Mouse (Mus musculus) midbrain, embryonic 13.5 days (tissue): ENCODE results near the gene Rars2. TPM values are rescaled to one million over a fixed set of nuclear protein-coding genes. Genes with fewer than 3 reads are reported as not detected.
A peak's percentile ranks its signal among the peaks of the same experiment; 100 is the strongest.

ENCODE experiments used
- ATAC-seq: fragments of 200-750 bp; cut with Nextera tagmentation; 2 replicates; pipeline ENCODE4 v1.8.0; 2017; ENCODE audit warnings: mild to moderate bottlenecking, moderate TSS enrichment, moderate library complexity
- H3K27ac ChIP-seq: fragments of 300-500 bp; sonication (generic); 2 replicates; pipeline ENCODE4 v1.5.1; 2015; ENCODE audit warnings: inconsistent platforms, mild to moderate bottlenecking, moderate library complexity
- H3K27me3 ChIP-seq: fragments of 300-500 bp; sonication (generic); 2 replicates; pipeline ENCODE4 v1.6.1; 2015; ENCODE audit warnings: mild to moderate bottlenecking, inconsistent platforms
- H3K36me3 ChIP-seq: fragments of 300-500 bp; sonication (generic); 2 replicates; pipeline ENCODE4 v1.6.1; 2015; ENCODE audit warnings: mild to moderate bottlenecking, inconsistent platforms
- H3K4me1 ChIP-seq: fragments of 300-500 bp; sonication (generic); replicated peaks from 2 replicates; pipeline ENCODE4 v1.6.1; 2015; ENCODE audit warnings: inconsistent platforms
- H3K4me2 ChIP-seq: fragments of 300-500 bp; sonication (generic); replicated peaks from 2 replicates; pipeline ENCODE4 v1.6.1; 2015; ENCODE audit warnings: moderate library complexity, mild to moderate bottlenecking, inconsistent platforms
- H3K4me3 ChIP-seq: fragments of 300-500 bp; sonication (generic); replicated peaks from 2 replicates; pipeline ENCODE4 v1.5.1; 2015; ENCODE audit warnings: mild to moderate bottlenecking, inconsistent platforms
- H3K9ac ChIP-seq: fragments of 300-500 bp; sonication (generic); replicated peaks from 2 replicates; pipeline ENCODE4 v1.6.1; 2015; ENCODE audit warnings: mild to moderate bottlenecking, inconsistent platforms
- H3K9me3 ChIP-seq: fragments of 300-500 bp; sonication (generic); 2 replicates; pipeline ENCODE4 v1.6.1; 2016; ENCODE audit warnings: mild to moderate bottlenecking, inconsistent platforms
- WGBS: fragments of 180-500 bp; shearing (Covaris S2); methylation state at CpG from one replicate; pipeline ENCODE4 v1.1.7; 2015; 5-methylcytosine and 5-hydroxymethylcytosine counted together
- polyA plus RNA-seq: library from polyadenylated mRNA; unstranded; fragments of >200 nt; fragmentation: Nextera tagmentation; extraction: Ambion mirVana; gene quantifications from 2 replicates; pipeline ENCODE4 v1.2.1, GENCODE M21; 2015

The Rars2 gene
- polyA plus RNA-seq, 1 experiment from 2014 or later = 66.3 TPM

DNA sequence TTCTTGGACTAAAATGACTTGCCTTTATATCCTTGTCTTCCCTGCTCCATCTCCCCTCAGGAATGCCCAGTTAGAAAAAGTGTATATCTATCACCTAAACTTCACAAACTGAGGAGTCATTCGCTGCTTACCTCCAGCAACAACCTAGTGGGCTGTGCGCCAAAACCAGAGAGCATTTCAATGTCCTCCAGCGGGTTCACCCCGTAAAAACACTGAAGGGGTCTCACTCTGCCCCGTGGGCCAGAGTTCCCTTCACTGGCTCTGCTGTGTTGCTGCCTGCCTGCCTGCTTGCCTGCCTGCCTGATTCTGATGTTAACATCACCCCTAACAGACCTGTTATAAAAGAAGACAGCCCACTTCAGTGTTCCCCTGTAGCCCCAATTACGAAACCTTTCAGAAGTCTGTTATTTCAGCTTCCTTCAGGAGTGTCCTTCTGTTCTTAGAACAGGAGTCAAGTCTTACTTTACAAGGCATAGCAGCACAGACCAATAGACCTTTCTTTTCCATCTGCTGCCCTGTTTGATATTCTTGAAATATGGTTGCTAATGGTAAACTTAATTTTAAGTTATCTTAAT, 1.1 kb upstream of the Rars2 start:
- H3K27ac ChIP-seq = no peak overlapping the region
- 78% methylated on average over 6 of the region's 6 CpGs for WGBS
- H3K4me3 ChIP-seq = peak overlapping the region; percentile 67
- no peaks in the 10 kb centered on the region for H3K9me3 ChIP-seq
- peaks cover 28% of the 10 kb centered on the region for H3K4me1 ChIP-seq
- H3K4me2 ChIP-seq = peak overlapping the region; percentile 82
- no peaks in the 10 kb centered on the region for H3K27me3 ChIP-seq
- peaks cover 11% of the 10 kb centered on the region for H3K36me3 ChIP-seq
- no peak for ATAC-seq
- H3K9ac ChIP-seq = peak overlapping the region; percentile 83

DNA sequence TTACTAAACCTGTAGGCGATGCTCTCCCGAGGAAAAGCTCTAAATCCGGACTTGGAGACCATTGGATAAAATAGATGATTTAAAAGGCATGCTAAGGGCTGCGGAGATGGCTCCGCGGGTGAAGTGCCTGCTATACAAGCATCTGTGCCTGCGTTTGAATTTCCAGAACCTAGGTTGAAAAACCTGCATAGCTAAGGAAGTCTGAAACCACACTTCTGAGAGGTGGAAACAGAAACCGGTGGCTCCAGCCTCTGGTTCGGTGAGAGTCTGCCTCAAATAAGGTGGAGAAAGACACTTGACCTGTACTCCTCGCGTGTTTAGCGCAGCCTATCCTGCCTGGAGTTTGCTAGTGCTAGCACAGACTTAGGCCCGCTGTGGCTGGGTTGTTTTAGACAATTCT, 546 bp downstream of the Rars2 start:
- Histone ChIP-seq H3K9me3 (no peaks in the 10 kb centered on the region), H3K36me3 (0 out of 2 replicates have a peak, but pooled peaks cover 3% of the 10 kb centered on the region), H3K4me3 (peak overlapping the region; percentile 67), H3K27ac (peak overlapping the region; percentile 84), H3K4me1 (peaks cover 28% of the 10 kb centered on the region), H3K9ac (peak overlapping the region; percentile 83), H3K27me3 (no peaks in the 10 kb centered on the region), H3K4me2 (peak overlapping the region; percentile 82)
- 0 out of 2 replicates have a peak, but pooled peaks have one; percentile 1 for ATAC-seq
- WGBS = 2% methylated on average over 13 of the region's 13 CpGs

DNA sequence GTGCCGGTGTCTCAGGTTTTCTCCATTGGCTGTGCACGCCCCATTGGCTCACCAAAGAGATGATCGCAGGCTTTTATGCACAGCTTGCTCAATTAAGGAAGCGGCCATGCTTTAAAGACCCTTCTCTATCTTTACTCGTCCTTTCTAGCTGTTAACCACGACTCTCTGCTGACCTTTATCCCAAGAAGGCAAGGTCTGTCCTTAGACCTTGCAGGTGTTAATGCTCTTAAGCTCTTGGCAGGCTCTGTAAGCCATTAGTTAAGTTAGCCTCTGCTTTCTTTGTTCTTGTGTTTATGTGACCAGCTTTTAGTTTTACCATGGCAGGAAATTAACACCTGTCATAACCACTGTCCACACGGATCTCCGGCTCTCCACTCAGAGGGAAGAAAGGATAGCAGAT, 1.4 kb downstream of the Rars2 start:
- no peak for ATAC-seq
- WGBS = 46% methylated on average over 8 of the region's 8 CpGs
- H3K27me3 ChIP-seq = no peaks in the 10 kb centered on the region
- peaks cover 28% of the 10 kb centered on the region for H3K4me1 ChIP-seq
- H3K9me3 ChIP-seq = no peaks in the 10 kb centered on the region
- H3K36me3 ChIP-seq = 0 out of 2 replicates have a peak, but pooled peaks cover 5% of the 10 kb centered on the region
- H3K4me2 ChIP-seq = peak overlapping the region; percentile 82
- no peak overlapping the region for H3K27ac ChIP-seq
- peak overlapping the region; percentile 83 for H3K9ac ChIP-seq
- H3K4me3 ChIP-seq = peak overlapping the region; percentile 67

DNA sequence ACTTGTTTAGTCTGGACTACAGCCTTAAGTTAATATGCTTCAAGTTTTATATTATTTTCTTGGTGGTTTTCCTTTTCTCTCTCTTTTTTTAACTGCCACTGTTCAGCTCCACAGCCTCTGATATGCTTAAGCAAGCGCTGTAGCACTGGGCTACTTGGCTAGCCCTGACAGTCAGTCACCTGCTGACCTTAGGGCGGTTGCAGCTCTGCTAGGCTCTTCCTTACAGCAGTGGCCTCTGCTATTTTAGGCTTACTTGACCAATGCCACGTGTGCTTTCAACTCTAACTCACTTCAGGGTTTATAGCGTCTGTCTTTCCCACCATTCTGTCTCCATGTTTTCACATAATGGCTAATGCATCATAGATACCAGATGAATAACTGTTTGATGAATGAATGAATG, 10.8 kb downstream of the Rars2 start:
- no peak for ATAC-seq
- Histone ChIP-seq H3K9me3 (no peaks in the 10 kb centered on the region), H3K4me2 (no peak overlapping the region), H3K4me3 (no peak overlapping the region), H3K36me3 (peaks cover 56% of the 10 kb centered on the region), H3K27me3 (no peaks in the 10 kb centered on the region), H3K9ac (no peak overlapping the region), H3K4me1 (no peaks in the 10 kb centered on the region), H3K27ac (no peak overlapping the region)
- WGBS = 83% methylated on average over 4 of the region's 4 CpGs

DNA sequence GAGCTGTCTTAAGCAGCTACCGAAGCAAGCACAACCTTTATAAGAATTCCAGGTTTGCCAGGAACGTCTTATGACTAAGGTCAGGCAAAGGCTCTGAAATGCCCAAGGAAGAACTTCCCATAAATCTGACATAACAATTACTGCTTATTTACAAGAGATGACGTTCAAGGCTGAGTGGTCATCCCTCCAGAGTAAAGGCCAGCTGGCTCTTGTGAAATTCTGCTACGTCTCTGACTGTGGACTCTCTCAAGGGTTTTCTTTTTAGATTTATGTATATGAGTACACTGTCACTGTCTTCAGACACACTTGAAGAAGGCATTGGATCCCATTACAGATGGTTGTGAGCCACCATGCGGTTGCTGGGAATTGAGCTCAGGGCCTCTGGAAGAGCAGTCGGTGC, 11.6 kb downstream of the Rars2 start:
- 88% methylated on average over 6 of the region's 6 CpGs for WGBS
- no peaks in the 10 kb centered on the region for H3K4me1 ChIP-seq

DNA sequence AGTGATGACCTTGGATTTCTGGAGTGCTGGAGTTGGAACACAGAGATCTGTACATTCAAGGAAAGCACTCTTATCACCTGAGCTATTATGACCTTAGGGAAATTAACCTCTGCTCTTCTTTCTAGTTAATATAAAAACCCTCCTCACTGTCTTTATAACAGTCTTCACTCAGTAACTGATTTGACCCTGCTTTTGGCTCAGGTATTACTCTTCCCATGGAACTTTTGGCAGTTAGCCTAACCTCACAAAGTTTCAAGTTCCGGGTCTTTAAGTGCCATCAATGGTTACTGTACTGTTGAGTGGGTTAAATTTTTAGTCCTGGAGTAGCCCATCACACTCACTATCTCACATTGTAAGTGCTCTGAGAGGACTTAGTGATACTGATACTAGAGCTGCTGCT, 15.2 kb downstream of the Rars2 start:
- no peaks in the 10 kb centered on the region for H3K4me1 ChIP-seq
- no peak overlapping the region for H3K4me3 ChIP-seq
- H3K36me3 ChIP-seq = peaks cover 61% of the 10 kb centered on the region
- H3K27me3 ChIP-seq = no peaks in the 10 kb centered on the region
- H3K4me2 ChIP-seq = no peak overlapping the region
- H3K9ac ChIP-seq = no peak overlapping the region
- no peak overlapping the region for H3K27ac ChIP-seq
- 100% methylated on average over 1 of the region's 1 CpGs for WGBS
- ATAC-seq = no peak
- H3K9me3 ChIP-seq = no peaks in the 10 kb centered on the region

More for the DNA sequence above, 11.6 kb downstream of the Rars2 start:
- Histone ChIP-seq H3K9me3 (no peaks in the 10 kb centered on the region), H3K4me3 (no peak overlapping the region), H3K27me3 (no peaks in the 10 kb centered on the region), H3K36me3 (peaks cover 63% of the 10 kb centered on the region), H3K4me2 (no peak overlapping the region), H3K9ac (no peak overlapping the region), H3K27ac (no peak overlapping the region)
- no peak for ATAC-seq

DNA sequence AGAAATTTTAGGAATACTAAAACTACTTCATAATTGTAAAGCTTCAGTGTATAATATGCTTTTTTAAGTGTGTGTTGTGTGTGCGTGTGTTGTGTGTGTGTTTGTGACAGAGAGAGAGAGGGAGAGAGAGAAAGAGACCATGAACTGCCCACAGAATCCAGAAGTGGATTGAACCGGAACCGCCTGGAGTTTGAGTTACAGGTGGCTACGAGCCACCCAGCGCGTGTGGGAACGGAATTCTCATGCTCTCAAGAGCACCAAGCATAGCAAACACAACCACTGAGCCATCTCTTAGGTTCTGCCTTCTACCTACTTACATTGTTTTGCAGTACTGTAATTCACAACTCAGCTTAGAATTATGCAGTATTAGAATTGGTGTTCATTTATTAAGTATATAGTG, 19.4 kb downstream of the Rars2 start:
- no peak overlapping the region for H3K27ac ChIP-seq
- no peak overlapping the region for H3K9ac ChIP-seq
- no peak for ATAC-seq
- 96% methylated on average over 7 of the region's 7 CpGs for WGBS
- H3K36me3 ChIP-seq = peaks cover 39% of the 10 kb centered on the region
- H3K27me3 ChIP-seq = no peaks in the 10 kb centered on the region
- H3K9me3 ChIP-seq = no peaks in the 10 kb centered on the region
- H3K4me2 ChIP-seq = no peak overlapping the region
- no peak overlapping the region for H3K4me3 ChIP-seq
- H3K4me1 ChIP-seq = no peaks in the 10 kb centered on the region

DNA sequence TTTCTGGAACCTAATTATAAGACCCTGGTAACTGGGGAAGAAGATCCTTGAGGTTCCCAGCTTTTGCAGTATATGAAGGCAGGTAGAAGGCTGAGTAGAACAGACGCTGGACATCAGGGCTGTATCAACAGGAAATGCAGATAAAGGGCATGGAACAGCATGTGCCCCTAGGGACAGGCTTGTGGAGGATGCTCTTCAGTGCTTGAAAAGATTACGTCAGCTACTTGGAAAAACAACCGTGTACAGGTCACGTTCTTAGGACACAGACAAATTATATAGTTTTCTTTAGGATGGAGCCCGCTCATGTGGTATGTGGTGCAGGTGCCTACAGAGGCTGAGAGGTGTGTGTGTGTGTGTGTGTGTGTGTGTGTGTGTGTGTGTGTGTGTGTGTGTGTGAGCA, 21.3 kb downstream of the Rars2 start:
- 88% methylated on average over 5 of the region's 5 CpGs for whole genome bisulfite sequencing
- H3K9me3 ChIP-seq = no peaks in the 10 kb centered on the region
- H3K27ac ChIP-seq = no peak overlapping the region
- peaks cover 39% of the 10 kb centered on the region for H3K36me3 ChIP-seq
- H3K4me2 ChIP-seq = no peak overlapping the region
- no peak for ATAC-seq
- H3K27me3 ChIP-seq = no peaks in the 10 kb centered on the region
- no peaks in the 10 kb centered on the region for H3K4me1 ChIP-seq
- no peak overlapping the region for H3K9ac ChIP-seq
- H3K4me3 ChIP-seq = no peak overlapping the region

DNA sequence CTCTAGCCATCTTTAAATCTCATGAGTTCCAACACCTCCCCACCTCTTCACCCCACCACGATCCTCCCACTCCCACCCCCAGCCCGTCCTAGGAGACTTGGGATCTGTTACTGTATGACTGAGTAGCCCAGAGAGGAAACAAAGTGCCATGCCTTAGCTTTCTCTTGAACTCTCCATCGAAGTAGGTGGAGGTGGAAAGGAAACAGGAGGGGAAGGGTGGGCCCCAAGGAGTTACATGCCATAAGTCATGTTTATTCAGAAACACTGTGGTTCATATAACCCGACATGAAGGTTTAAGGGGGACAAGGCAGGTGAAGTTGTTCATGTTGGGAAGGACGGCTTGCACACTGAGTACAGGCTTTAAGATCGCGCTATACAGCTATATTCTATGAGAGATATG, 22.6 kb downstream of the Rars2 start:
- H3K4me3 ChIP-seq = no peak overlapping the region
- no peak overlapping the region for H3K4me2 ChIP-seq
- H3K27ac ChIP-seq = no peak overlapping the region
- no peak for ATAC-seq
- WGBS = 92% methylated on average over 7 of the region's 7 CpGs
- H3K9ac ChIP-seq = no peak overlapping the region
- peaks cover 36% of the 10 kb centered on the region for H3K36me3 ChIP-seq
- no peaks in the 10 kb centered on the region for H3K4me1 ChIP-seq
- H3K9me3 ChIP-seq = no peaks in the 10 kb centered on the region
- H3K27me3 ChIP-seq = no peaks in the 10 kb centered on the region

DNA sequence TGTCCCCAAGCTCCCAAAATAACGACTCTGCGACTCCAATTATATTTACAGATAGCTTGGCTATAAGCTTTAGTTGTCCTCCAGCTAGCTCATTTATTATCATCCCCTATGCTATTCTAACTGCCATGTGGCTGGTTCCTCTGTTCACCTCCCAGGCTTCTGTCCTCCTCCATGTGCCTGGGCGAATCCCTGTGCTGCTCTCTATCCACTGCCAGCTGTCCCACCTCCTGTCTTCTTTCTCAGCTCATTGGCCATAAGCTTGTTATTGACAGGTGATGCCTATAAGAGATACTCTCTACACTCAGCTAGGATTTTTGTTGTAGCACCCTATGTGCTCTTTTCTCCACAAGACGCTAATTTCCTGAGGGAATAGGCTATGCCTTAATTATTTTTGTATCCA, 23.1 kb downstream of the Rars2 start:
- H3K27me3 ChIP-seq = no peaks in the 10 kb centered on the region
- no peak for ATAC-seq
- WGBS = 96% methylated on average over 4 of the region's 4 CpGs

DNA sequence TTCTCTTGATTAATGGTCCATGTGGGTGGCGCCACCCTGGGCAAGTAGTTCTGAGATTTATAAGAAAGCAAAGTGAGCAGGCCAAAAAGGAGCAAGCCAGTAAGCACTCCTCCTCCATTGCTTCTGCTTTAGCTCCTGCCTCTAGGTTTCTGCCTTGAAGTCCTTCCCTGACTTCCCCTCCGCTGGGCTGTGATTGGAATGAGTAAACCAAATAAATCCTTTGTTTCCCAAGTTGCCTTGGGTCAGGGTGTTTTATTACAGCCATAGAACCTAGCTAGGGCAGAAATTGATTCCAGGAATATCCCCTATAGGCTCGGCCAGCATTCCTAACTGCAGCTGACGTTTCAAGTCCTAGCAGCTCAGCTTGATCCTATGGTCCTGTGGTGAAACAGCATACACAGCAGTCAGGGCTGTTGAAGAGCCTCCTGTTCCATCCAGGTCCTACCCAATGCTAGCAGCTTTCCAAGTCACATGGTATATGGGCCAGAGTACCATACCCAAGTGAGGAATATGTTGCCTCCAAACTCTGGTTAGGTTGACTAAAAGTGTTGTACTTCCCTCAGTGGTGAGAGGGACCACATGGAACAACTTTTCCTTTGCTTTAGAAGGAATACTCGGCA, 25.1 kb downstream of the Rars2 start:
- no peak overlapping the region for H3K4me3 ChIP-seq
- H3K9me3 ChIP-seq = no peaks in the 10 kb centered on the region
- H3K4me1 ChIP-seq = no peaks in the 10 kb centered on the region
- ATAC-seq = no peak
- no peaks in the 10 kb centered on the region for H3K27me3 ChIP-seq
- H3K36me3 ChIP-seq = peaks cover 32% of the 10 kb centered on the region
- no peak overlapping the region for H3K4me2 ChIP-seq
- WGBS = 93% methylated on average over 5 of the region's 5 CpGs
- H3K9ac ChIP-seq = no peak overlapping the region
- H3K27ac ChIP-seq = no peak overlapping the region

More for the DNA sequence above, 23.1 kb downstream of the Rars2 start:
- H3K9ac ChIP-seq = no peak overlapping the region
- H3K4me1 ChIP-seq = no peaks in the 10 kb centered on the region
- no peak overlapping the region for H3K27ac ChIP-seq
- H3K4me3 ChIP-seq = no peak overlapping the region
- H3K36me3 ChIP-seq = peaks cover 37% of the 10 kb centered on the region
- H3K4me2 ChIP-seq = no peak overlapping the region
- H3K9me3 ChIP-seq = no peaks in the 10 kb centered on the region

DNA sequence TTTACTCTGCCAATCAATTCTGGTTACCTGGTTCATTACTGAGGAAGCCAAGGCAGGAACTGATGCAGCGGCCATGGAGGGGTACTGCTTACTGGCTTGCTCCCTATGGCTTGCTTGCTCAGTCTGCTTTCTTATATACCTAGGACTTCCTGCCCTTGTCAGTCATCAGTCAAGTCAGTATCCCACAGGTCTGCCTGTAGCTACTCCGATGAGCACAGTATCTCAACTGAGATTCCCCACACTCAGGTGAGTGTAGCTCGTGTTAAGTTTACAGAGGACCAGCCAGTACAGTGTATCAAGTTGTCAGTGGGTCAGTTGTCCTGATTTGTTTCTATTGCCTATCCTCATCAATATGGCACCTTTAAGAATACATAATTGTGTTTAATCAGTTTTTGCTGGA, 26.0 kb downstream of the Rars2 start:
- Histone ChIP-seq H3K36me3 (peaks cover 33% of the 10 kb centered on the region), H3K9me3 (no peaks in the 10 kb centered on the region), H3K4me3 (no peak overlapping the region), H3K4me1 (no peaks in the 10 kb centered on the region), H3K9ac (no peak overlapping the region), H3K27ac (no peak overlapping the region), H3K4me2 (no peak overlapping the region), H3K27me3 (no peaks in the 10 kb centered on the region)
- no peak for ATAC-seq
- 98% methylated on average over 3 of the region's 3 CpGs for WGBS

DNA sequence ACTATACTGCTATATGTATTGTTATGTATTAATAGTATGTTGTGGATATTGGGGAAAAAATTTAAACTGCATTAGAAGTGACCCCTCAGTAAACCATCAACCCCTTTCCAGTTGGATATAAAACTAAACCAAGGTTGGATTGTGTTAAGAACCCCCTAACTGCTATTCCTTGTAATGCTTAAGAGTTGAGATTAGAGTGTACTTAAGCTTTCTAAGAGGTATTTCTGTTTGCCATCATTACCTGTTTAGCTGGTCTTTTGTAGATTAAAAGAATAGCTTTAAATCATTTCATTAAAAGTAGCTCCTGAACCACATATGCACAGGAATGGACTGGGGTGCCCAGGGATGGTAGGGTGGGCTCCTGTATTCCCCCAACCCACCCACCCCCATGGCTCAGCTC, 30.0 kb downstream of the Rars2 start:
- H3K4me3 ChIP-seq = no peak overlapping the region
- peaks cover 52% of the 10 kb centered on the region for H3K36me3 ChIP-seq
- H3K27ac ChIP-seq = no peak overlapping the region
- no peaks in the 10 kb centered on the region for H3K4me1 ChIP-seq
- no peaks in the 10 kb centered on the region for H3K27me3 ChIP-seq
- no peaks in the 10 kb centered on the region for H3K9me3 ChIP-seq
- H3K4me2 ChIP-seq = no peak overlapping the region
- no peak overlapping the region for H3K9ac ChIP-seq
- no peak for ATAC-seq
